Mouse (Mus musculus) CH12.LX (cell line): Measurements from ENCODE around the gene Ccdc81.

Experiments
- CTCF ChIP-seq, 2 experiments: IDR thresholded peaks in 1 of 2; conservative IDR thresholded peaks in 1 of 2; 2 replicates each; pipeline ENCODE4 v1.5.1; 2011 to 2012; ENCODE audit warnings: low read depth in 2 of 2, low read length in 2 of 2, improper control_type of control experiment in 1 of 2, inconsistent platforms in 1 of 2, mild to moderate bottlenecking in 1 of 2, moderate library complexity in 1 of 2
- EP300 ChIP-seq: IDR thresholded peaks from 2 replicates; pipeline ENCODE4 v1.6.1; 2011; ENCODE audit warnings: low read length, improper control_type of control experiment
- MAZ ChIP-seq: IDR thresholded peaks from 2 replicates; pipeline ENCODE4 v1.6.1; 2012; ENCODE audit warnings: low read depth, mild to moderate bottlenecking, inconsistent platforms, low read length, improper control_type of control experiment, moderate library complexity
- MEF2A ChIP-seq: IDR thresholded peaks from 2 replicates; pipeline ENCODE4 v1.6.1; 2014; ENCODE audit warnings: low read depth, mild to moderate bottlenecking, inconsistent platforms, low read length, improper control_type of control experiment, borderline replicate concordance
- POLR2A ChIP-seq: IDR thresholded peaks from 2 replicates; pipeline ENCODE4 v1.6.1; 2011; ENCODE audit warnings: low read depth, mild to moderate bottlenecking, improper control_type of control experiment, low read length
- USF1 ChIP-seq: IDR thresholded peaks from 2 replicates; pipeline ENCODE4 v1.6.1; 2014; ENCODE audit warnings: low read depth, mild to moderate bottlenecking, inconsistent platforms, low read length, improper control_type of control experiment
- ZKSCAN1 ChIP-seq: IDR thresholded peaks from 2 replicates; pipeline ENCODE4 v1.6.1; 2012; ENCODE audit warnings: low read depth, inconsistent platforms, low read length, improper control_type of control experiment, borderline replicate concordance

GRCm38 (mm10) chr7:89923441-89924180 is 20.2 kb upstream of the Ccdc81 start:
- TF ChIP-seq USF1 (no peak), CTCF (conservative IDR thresholded peaks at IDR 0.05 in 1 of 2, IDR thresholded peaks at IDR 0.05 in 1 of 2; ENCODE audit: low read depth in 2 of 2, low read length in 2 of 2) (no peak), MAZ (no peak), POLR2A (no peak), MEF2A (no peak), EP300 (no peak), ZKSCAN1 (no peak)
